In genomic region chr1:185866612-185867011, GRCm38 (mm10) we compare ENCODE assay signal across 16 mouse cellular contexts.
"Had no signal": no experiment of that assay in that cellular context is flagged by ENCODE, and none has a peak within 500 bp of the region (broad histone marks: within the 10 kb centered on the region; RNA-seq: fewer than 3 reads in every experiment).

No protein-coding gene starts in this region.

- ATAC-seq: liver, embryonic 12.5 days; midbrain, embryonic 16.5 days had no signal

- H3K9me3 ChIP-seq: liver, embryonic 12.5 days; midbrain, embryonic 10.5 days; midbrain, embryonic 12.5 days; neural tube, embryonic 13.5 days; stomach, embryonic 15.5 days had no signal

- H3K4me1 ChIP-seq: midbrain, embryonic 10.5 days; midbrain, embryonic 12.5 days; neural tube, embryonic 13.5 days; stomach, embryonic 15.5 days had no signal

- H3K4me2 ChIP-seq: liver, embryonic 12.5 days; midbrain, embryonic 12.5 days; neural tube, embryonic 13.5 days; stomach, embryonic 15.5 days had no signal

- H3K4me3 ChIP-seq: liver, embryonic 12.5 days; midbrain, embryonic 10.5 days; midbrain, embryonic 12.5 days; myocyte; neural tube, embryonic 13.5 days; stomach, embryonic 15.5 days had no signal

- H3K27me3 ChIP-seq: liver, embryonic 12.5 days; midbrain, embryonic 12.5 days; neural tube, embryonic 13.5 days; stomach, embryonic 15.5 days had no signal

- H3K27ac ChIP-seq: liver, embryonic 12.5 days; liver, embryonic 14.5 days; midbrain, embryonic 10.5 days; midbrain, embryonic 12.5 days; neural tube, embryonic 13.5 days; stomach, embryonic 15.5 days; stomach, postnatal 0 days had no signal

- H3K9ac ChIP-seq: liver, embryonic 12.5 days; liver, embryonic 14.5 days; midbrain, embryonic 12.5 days; neural tube, embryonic 13.5 days; stomach, embryonic 15.5 days had no signal

- H3K36me3 ChIP-seq: liver, embryonic 12.5 days; midbrain, embryonic 10.5 days; midbrain, embryonic 12.5 days; neural tube, embryonic 13.5 days; stomach, embryonic 15.5 days had no signal

- DNase-seq: lung, adult 2 months; lung, postnatal 4 days; midbrain, embryonic 14.5 days; right cerebral cortex, postnatal 14 days; thymus, adult 2 months; thymus, postnatal 25 days; thymus, postnatal 4 days had no signal
